Mouse (Mus musculus): ENCODE results near the gene Lcmt2. TPM values are rescaled to one million over a fixed set of nuclear protein-coding genes. Genes with fewer than 3 reads are reported as not detected.

Gene Lcmt2
- polyA plus RNA-seq, 1 experiment, result 4.8 TPM

GRCm38 (mm10) chr2:121119260-121119659 is 21.2 kb downstream of the Lcmt2 start:
- Histone ChIP-seq H3K4me1 (ENCODE audit: control insufficient read depth, insufficient read depth, low read length) (no peaks in the 10 kb centered on the region), H3K4me3 (ENCODE audit: insufficient read depth, low read length) (no peak overlapping the region), H3K27ac (ENCODE audit: insufficient read depth, low read length) (no peak overlapping the region)
- TF ChIP-seq POLR2A (IDR thresholded peaks at IDR 0.05; ENCODE audit: extremely low read depth, insufficient read depth, low read length), result no peak
- no peak for TF ChIP-seq CTCF (IDR thresholded peaks at IDR 0.05; ENCODE audit: extremely low read depth, insufficient read depth, low read length)

- H3K4me1 ChIP-seq (ENCODE audit: control insufficient read depth, insufficient read depth, low read length), result no peaks in the 10 kb centered on the region
- H3K27ac ChIP-seq (ENCODE audit: insufficient read depth, low read length), result no peak overlapping the region
- TF ChIP-seq POLR2A (IDR thresholded peaks at IDR 0.05; ENCODE audit: extremely low read depth, insufficient read depth, low read length) (no peak), CTCF (IDR thresholded peaks at IDR 0.05; ENCODE audit: extremely low read depth, insufficient read depth, low read length) (no peak)
- no peak overlapping the region for H3K4me3 ChIP-seq (ENCODE audit: insufficient read depth, low read length)
These were observed 25.0 kb downstream of the Lcmt2 start for GRCm38 (mm10) chr2:121115418-121115817.

GRCm38 (mm10) chr2:121109695-121110094 is 30.8 kb downstream of the Lcmt2 start, which contains the start of gene Tgm7:
Tgm7 (minus strand) TSS chr2:121109795.
- no peak within 1 kb of the TSS for H3K27ac ChIP-seq (ENCODE audit: insufficient read depth, low read length)

GRCm38 (mm10) chr2:121105940-121106339 is 34.5 kb downstream of the Lcmt2 start:
- H3K27ac ChIP-seq (ENCODE audit: insufficient read depth, low read length), result no peak overlapping the region
- TF ChIP-seq CTCF (IDR thresholded peaks at IDR 0.05; ENCODE audit: extremely low read depth, insufficient read depth, low read length) (no peak), POLR2A (IDR thresholded peaks at IDR 0.05; ENCODE audit: extremely low read depth, insufficient read depth, low read length) (no peak)
- H3K4me1 ChIP-seq (ENCODE audit: control insufficient read depth, insufficient read depth, low read length), result no peaks in the 10 kb centered on the region
- no peak overlapping the region for H3K4me3 ChIP-seq (ENCODE audit: insufficient read depth, low read length)

More at GRCm38 (mm10) chr2:121109695-121110094, 30.8 kb downstream of the Lcmt2 start, which contains the start of gene Tgm7:
- H3K4me1 ChIP-seq (ENCODE audit: control insufficient read depth, insufficient read depth, low read length), result no peaks in the 10 kb centered on the region
- no peak within 1 kb of the TSS for H3K4me3 ChIP-seq (ENCODE audit: insufficient read depth, low read length)
- TF ChIP-seq POLR2A (IDR thresholded peaks at IDR 0.05; ENCODE audit: extremely low read depth, insufficient read depth, low read length), result no peak
- TF ChIP-seq CTCF (IDR thresholded peaks at IDR 0.05; ENCODE audit: extremely low read depth, insufficient read depth, low read length), result no peak

- no peak overlapping the region for H3K4me3 ChIP-seq (ENCODE audit: insufficient read depth, low read length)
- H3K4me1 ChIP-seq (ENCODE audit: control insufficient read depth, insufficient read depth, low read length), result no peaks in the 10 kb centered on the region
- no peak for TF ChIP-seq POLR2A (IDR thresholded peaks at IDR 0.05; ENCODE audit: extremely low read depth, insufficient read depth, low read length)
- TF ChIP-seq CTCF (IDR thresholded peaks at IDR 0.05; ENCODE audit: extremely low read depth, insufficient read depth, low read length), result peak; percentile 86
- no peak overlapping the region for H3K27ac ChIP-seq (ENCODE audit: insufficient read depth, low read length)
These were observed 38.4 kb downstream of the Lcmt2 start for GRCm38 (mm10) chr2:121102051-121102450.

GRCm38 (mm10) chr2:121089751-121090150 is 50.7 kb downstream of the Lcmt2 start:
- no peak overlapping the region for H3K27ac ChIP-seq (ENCODE audit: insufficient read depth, low read length)
- no peaks in the 10 kb centered on the region for H3K4me1 ChIP-seq (ENCODE audit: control insufficient read depth, insufficient read depth, low read length)
- TF ChIP-seq POLR2A (IDR thresholded peaks at IDR 0.05; ENCODE audit: extremely low read depth, insufficient read depth, low read length), result no peak
- no peak for TF ChIP-seq CTCF (IDR thresholded peaks at IDR 0.05; ENCODE audit: extremely low read depth, insufficient read depth, low read length)
- no peak overlapping the region for H3K4me3 ChIP-seq (ENCODE audit: insufficient read depth, low read length)

GRCm38 (mm10) chr2:121088507-121088906 is 51.9 kb downstream of the Lcmt2 start:
- Histone ChIP-seq H3K4me1 (ENCODE audit: control insufficient read depth, insufficient read depth, low read length) (no peaks in the 10 kb centered on the region), H3K4me3 (ENCODE audit: insufficient read depth, low read length) (no peak overlapping the region), H3K27ac (ENCODE audit: insufficient read depth, low read length) (no peak overlapping the region)
- TF ChIP-seq CTCF (IDR thresholded peaks at IDR 0.05; ENCODE audit: extremely low read depth, insufficient read depth, low read length), result no peak
- no peak for TF ChIP-seq POLR2A (IDR thresholded peaks at IDR 0.05; ENCODE audit: extremely low read depth, insufficient read depth, low read length)

GRCm38 (mm10) chr2:121085480-121086185 is 54.8 kb downstream of the Lcmt2 start, which contains the start of gene Tgm5:
Tgm5 (minus strand) TSS chr2:121085841.
- H3K27ac ChIP-seq (ENCODE audit: insufficient read depth, low read length), result no peak within 1 kb of the TSS
- no peak within 1 kb of the TSS for H3K4me3 ChIP-seq (ENCODE audit: insufficient read depth, low read length)
- H3K4me1 ChIP-seq (ENCODE audit: control insufficient read depth, insufficient read depth, low read length), result no peaks in the 10 kb centered on the region
- no peak for TF ChIP-seq POLR2A (IDR thresholded peaks at IDR 0.05; ENCODE audit: extremely low read depth, insufficient read depth, low read length)
- TF ChIP-seq CTCF (IDR thresholded peaks at IDR 0.05; ENCODE audit: extremely low read depth, insufficient read depth, low read length), result no peak

GRCm38 (mm10) chr2:121082626-121083025 is 57.8 kb downstream of the Lcmt2 start:
- H3K4me1 ChIP-seq (ENCODE audit: control insufficient read depth, insufficient read depth, low read length), result no peaks in the 10 kb centered on the region
- TF ChIP-seq CTCF (IDR thresholded peaks at IDR 0.05; ENCODE audit: extremely low read depth, insufficient read depth, low read length) (no peak), POLR2A (IDR thresholded peaks at IDR 0.05; ENCODE audit: extremely low read depth, insufficient read depth, low read length) (no peak)
- no peak overlapping the region for H3K4me3 ChIP-seq (ENCODE audit: insufficient read depth, low read length)
- H3K27ac ChIP-seq (ENCODE audit: insufficient read depth, low read length), result no peak overlapping the region

Other genes with a start within 250 kb of the Lcmt2 start
- 16.2 and 16.5 TPM in 2 replicates for gene Ubr1, start 169.9 kb downstream of the Lcmt2 start, polyA plus RNA-seq (2012; rRNA removed)
- gene Tmem62, start 163.6 kb downstream of the Lcmt2 start, polyA plus RNA-seq (2012; rRNA removed), result 29.2 and 29.4 TPM in 2 replicates
- 77.8 and 79.9 TPM in 2 replicates for gene Ccndbp1, start 132.2 kb downstream of the Lcmt2 start, polyA plus RNA-seq (2012; rRNA removed)
- gene Epb42, start 103.6 kb downstream of the Lcmt2 start, polyA plus RNA-seq (2012; rRNA removed), result not detected in 2 replicates
- gene Tgm5, start 54.8 kb downstream of the Lcmt2 start, polyA plus RNA-seq (2012; rRNA removed), result 0.04 and 0.08 TPM in 2 replicates
- 0.58 and 0.62 TPM in 2 replicates for gene Tgm7, start 30.9 kb downstream of the Lcmt2 start, polyA plus RNA-seq (2012; rRNA removed)
- gene Adal, start 225 bp downstream of the Lcmt2 start, polyA plus RNA-seq (2012; rRNA removed), result 17.0 and 19.6 TPM in 2 replicates
- 31.3 and 34.5 TPM in 2 replicates for gene Tubgcp4, start 30.0 kb upstream of the Lcmt2 start, polyA plus RNA-seq (2012; rRNA removed)
- 3.5 TPM in 2 replicates for gene Zscan29, start 30.5 kb upstream of the Lcmt2 start, polyA plus RNA-seq (2012; rRNA removed)
- gene Trp53bp1, start 130.8 kb upstream of the Lcmt2 start, polyA plus RNA-seq (2012; rRNA removed), result 63.6 and 64.0 TPM in 2 replicates
- gene Map1a, start 148.9 kb upstream of the Lcmt2 start, polyA plus RNA-seq (2012; rRNA removed), result 246 and 252 TPM in 2 replicates
- 95.8 and 103 TPM in 2 replicates for gene Ppip5k1, start 214.7 kb upstream of the Lcmt2 start, polyA plus RNA-seq (2012; rRNA removed)
- 306 and 309 TPM in 2 replicates for gene Ckmt1, start 217.1 kb upstream of the Lcmt2 start, polyA plus RNA-seq (2012; rRNA removed)
- gene Strc, start 246.5 kb upstream of the Lcmt2 start, polyA plus RNA-seq (2012; rRNA removed), result 0.17 and 0.30 TPM in 2 replicates

Measured in cortical plate, adult 2 months (tissue).